Mouse (Mus musculus): Measurements from ENCODE around the gene Fbn1. TPM values are rescaled to one million over a fixed set of nuclear protein-coding genes. Genes with fewer than 3 reads are reported as not detected.
A peak's percentile ranks its signal among the peaks of the same experiment; 100 is the strongest.

The Fbn1 gene
- total and polyA plus RNA-seq, 2 experiments from 2014 or later, result 12.7 to 127 TPM

- 83% methylated on average over 3 of the region's 3 CpGs for WGBS
- peaks cover 51% of the 10 kb centered on the region for H3K36me3 ChIP-seq (replicated peaks; ENCODE audit: control insufficient read depth, insufficient read depth, low read length)
These were observed 170.6 kb downstream of the Fbn1 start for GRCm38 (mm10) chr2:125337239-125337638.

GRCm38 (mm10) chr2:125335206-125335605 is 172.6 kb downstream of the Fbn1 start:
- WGBS, result 90% methylated on average over 11 of the region's 11 CpGs
- peaks cover 37% of the 10 kb centered on the region for H3K36me3 ChIP-seq (replicated peaks; ENCODE audit: control insufficient read depth, insufficient read depth, low read length)
- no peak for TF ChIP-seq EP300 (IDR thresholded peaks at IDR 0.05; ENCODE audit: low read depth)
- H3K27ac ChIP-seq (ENCODE audit: low read depth), result no peak overlapping the region
- no peak for DNase-seq (ENCODE audit: low spot score)
- no peak overlapping the region for H3K4me2 ChIP-seq (ENCODE audit: low read depth, low read length)
- no peak overlapping the region for H3K4me3 ChIP-seq (ENCODE audit: low read depth, low read length)
- ATAC-seq (ENCODE audit: insufficient read depth, low read depth), result no peak
- H3K9ac ChIP-seq (replicated peaks; ENCODE audit: low read depth, low read length), result no peak overlapping the region
- H3K4me1 ChIP-seq (ENCODE audit: control insufficient read depth, insufficient read depth), result no peaks in the 10 kb centered on the region
- no peaks in the 10 kb centered on the region for H3K9me3 ChIP-seq (replicated peaks; ENCODE audit: control insufficient read depth, low read length)
- H3K27me3 ChIP-seq (ENCODE audit: control insufficient read depth, insufficient read depth, low read length), result no peaks in the 10 kb centered on the region

More at GRCm38 (mm10) chr2:125337239-125337638, 170.6 kb downstream of the Fbn1 start:
- H3K4me1 ChIP-seq (ENCODE audit: control insufficient read depth, insufficient read depth), result no peaks in the 10 kb centered on the region
- DNase-seq (ENCODE audit: low spot score) (no peak), ATAC-seq (ENCODE audit: insufficient read depth, low read depth) (no peak)
- no peak overlapping the region for H3K4me3 ChIP-seq (ENCODE audit: low read depth, low read length)
- H3K9ac ChIP-seq (replicated peaks; ENCODE audit: low read depth, low read length), result no peak overlapping the region
- H3K9me3 ChIP-seq (replicated peaks; ENCODE audit: control insufficient read depth, low read length), result no peaks in the 10 kb centered on the region
- no peak for TF ChIP-seq EP300 (IDR thresholded peaks at IDR 0.05; ENCODE audit: low read depth)
- TF ChIP-seq CTCF (IDR thresholded peaks at IDR 0.05; ENCODE audit: low read depth), result no peak
- no peaks in the 10 kb centered on the region for H3K27me3 ChIP-seq (ENCODE audit: control insufficient read depth, insufficient read depth, low read length)
- no peak overlapping the region for H3K4me2 ChIP-seq (ENCODE audit: low read depth, low read length)
- H3K27ac ChIP-seq (ENCODE audit: low read depth), result no peak overlapping the region

GRCm38 (mm10) chr2:125334163-125334562 is 173.6 kb downstream of the Fbn1 start:
- H3K9me3 ChIP-seq (replicated peaks; ENCODE audit: control insufficient read depth, low read length), result no peaks in the 10 kb centered on the region
- H3K4me1 ChIP-seq (ENCODE audit: control insufficient read depth, insufficient read depth), result no peaks in the 10 kb centered on the region
- H3K36me3 ChIP-seq (replicated peaks; ENCODE audit: control insufficient read depth, insufficient read depth, low read length), result peaks cover 38% of the 10 kb centered on the region
- DNase-seq (ENCODE audit: low spot score), result peak; percentile 20
- H3K27ac ChIP-seq (ENCODE audit: low read depth), result no peak overlapping the region
- H3K4me2 ChIP-seq (ENCODE audit: low read depth, low read length), result no peak overlapping the region
- WGBS, result 48% methylated on average over 4 of the region's 4 CpGs
- ATAC-seq (ENCODE audit: insufficient read depth, low read depth), result no peak
- no peak overlapping the region for H3K9ac ChIP-seq (replicated peaks; ENCODE audit: low read depth, low read length)
- H3K4me3 ChIP-seq (ENCODE audit: low read depth, low read length), result no peak overlapping the region
- TF ChIP-seq CTCF (IDR thresholded peaks at IDR 0.05; ENCODE audit: low read depth), result peak; percentile 50
- TF ChIP-seq EP300 (IDR thresholded peaks at IDR 0.05; ENCODE audit: low read depth), result no peak
- H3K27me3 ChIP-seq (ENCODE audit: control insufficient read depth, insufficient read depth, low read length), result no peaks in the 10 kb centered on the region

GRCm38 (mm10) chr2:125331581-125331980 is 176.2 kb downstream of the Fbn1 start:
- 78% methylated on average over 7 of the region's 7 CpGs for WGBS
- no peak overlapping the region for H3K9ac ChIP-seq (replicated peaks; ENCODE audit: low read depth, low read length)
- no peaks in the 10 kb centered on the region for H3K27me3 ChIP-seq (ENCODE audit: control insufficient read depth, insufficient read depth, low read length)
- TF ChIP-seq EP300 (IDR thresholded peaks at IDR 0.05; ENCODE audit: low read depth) (no peak), CTCF (IDR thresholded peaks at IDR 0.05; ENCODE audit: low read depth) (no peak)
- no peak for DNase-seq (ENCODE audit: low spot score)
- peaks cover 36% of the 10 kb centered on the region for H3K36me3 ChIP-seq (replicated peaks; ENCODE audit: control insufficient read depth, insufficient read depth, low read length)
- no peak overlapping the region for H3K4me2 ChIP-seq (ENCODE audit: low read depth, low read length)
- H3K4me1 ChIP-seq (ENCODE audit: control insufficient read depth, insufficient read depth), result no peaks in the 10 kb centered on the region
- no peak for ATAC-seq (ENCODE audit: insufficient read depth, low read depth)
- H3K27ac ChIP-seq (ENCODE audit: low read depth), result no peak overlapping the region
- no peak overlapping the region for H3K4me3 ChIP-seq (ENCODE audit: low read depth, low read length)
- H3K9me3 ChIP-seq (replicated peaks; ENCODE audit: control insufficient read depth, low read length), result no peaks in the 10 kb centered on the region

- ATAC-seq (ENCODE audit: insufficient read depth, low read depth) (no peak), DNase-seq (ENCODE audit: low spot score) (no peak)
- Histone ChIP-seq H3K9me3 (replicated peaks; ENCODE audit: control insufficient read depth, low read length) (no peaks in the 10 kb centered on the region), H3K4me2 (ENCODE audit: low read depth, low read length) (no peak overlapping the region), H3K27ac (ENCODE audit: low read depth) (no peak overlapping the region), H3K4me3 (ENCODE audit: low read depth, low read length) (no peak overlapping the region), H3K27me3 (ENCODE audit: control insufficient read depth, insufficient read depth, low read length) (no peaks in the 10 kb centered on the region), H3K4me1 (ENCODE audit: control insufficient read depth, insufficient read depth) (no peaks in the 10 kb centered on the region), H3K9ac (replicated peaks; ENCODE audit: low read depth, low read length) (no peak overlapping the region), H3K36me3 (replicated peaks; ENCODE audit: control insufficient read depth, insufficient read depth, low read length) (peaks cover 28% of the 10 kb centered on the region)
- 86% methylated on average over 10 of the region's 10 CpGs for WGBS
- no peak for TF ChIP-seq EP300 (IDR thresholded peaks at IDR 0.05; ENCODE audit: low read depth)
- no peak for TF ChIP-seq CTCF (IDR thresholded peaks at IDR 0.05; ENCODE audit: low read depth)
These were observed 177.3 kb downstream of the Fbn1 start for GRCm38 (mm10) chr2:125330506-125330905.

GRCm38 (mm10) chr2:125325125-125325855 is 182.5 kb downstream of the Fbn1 start:
- Histone ChIP-seq H3K9ac (replicated peaks; ENCODE audit: low read depth, low read length) (no peak overlapping the region), H3K9me3 (replicated peaks; ENCODE audit: control insufficient read depth, low read length) (no peaks in the 10 kb centered on the region), H3K27ac (ENCODE audit: low read depth) (no peak overlapping the region), H3K4me3 (ENCODE audit: low read depth, low read length) (no peak overlapping the region), H3K4me2 (ENCODE audit: low read depth, low read length) (no peak overlapping the region), H3K4me1 (ENCODE audit: control insufficient read depth, insufficient read depth) (no peaks in the 10 kb centered on the region), H3K27me3 (ENCODE audit: control insufficient read depth, insufficient read depth, low read length) (no peaks in the 10 kb centered on the region), H3K36me3 (replicated peaks; ENCODE audit: control insufficient read depth, insufficient read depth, low read length) (peaks cover 25% of the 10 kb centered on the region)
- DNase-seq (ENCODE audit: low spot score), result no peak
- 74% methylated on average over 7 of the region's 7 CpGs for WGBS
- no peak for TF ChIP-seq EP300 (IDR thresholded peaks at IDR 0.05; ENCODE audit: low read depth)
- no peak for TF ChIP-seq CTCF (IDR thresholded peaks at IDR 0.05; ENCODE audit: low read depth)
- no peak for ATAC-seq (ENCODE audit: insufficient read depth, low read depth)
